Mouse (Mus musculus): ENCODE measurements around the gene Lrp4. TPM values are rescaled to one million over a fixed set of nuclear protein-coding genes. Genes with fewer than 3 reads are reported as not detected.

Gene Lrp4
- polyA plus RNA-seq, 1 experiment from 2014 or later, result 8.5 TPM

DNA sequence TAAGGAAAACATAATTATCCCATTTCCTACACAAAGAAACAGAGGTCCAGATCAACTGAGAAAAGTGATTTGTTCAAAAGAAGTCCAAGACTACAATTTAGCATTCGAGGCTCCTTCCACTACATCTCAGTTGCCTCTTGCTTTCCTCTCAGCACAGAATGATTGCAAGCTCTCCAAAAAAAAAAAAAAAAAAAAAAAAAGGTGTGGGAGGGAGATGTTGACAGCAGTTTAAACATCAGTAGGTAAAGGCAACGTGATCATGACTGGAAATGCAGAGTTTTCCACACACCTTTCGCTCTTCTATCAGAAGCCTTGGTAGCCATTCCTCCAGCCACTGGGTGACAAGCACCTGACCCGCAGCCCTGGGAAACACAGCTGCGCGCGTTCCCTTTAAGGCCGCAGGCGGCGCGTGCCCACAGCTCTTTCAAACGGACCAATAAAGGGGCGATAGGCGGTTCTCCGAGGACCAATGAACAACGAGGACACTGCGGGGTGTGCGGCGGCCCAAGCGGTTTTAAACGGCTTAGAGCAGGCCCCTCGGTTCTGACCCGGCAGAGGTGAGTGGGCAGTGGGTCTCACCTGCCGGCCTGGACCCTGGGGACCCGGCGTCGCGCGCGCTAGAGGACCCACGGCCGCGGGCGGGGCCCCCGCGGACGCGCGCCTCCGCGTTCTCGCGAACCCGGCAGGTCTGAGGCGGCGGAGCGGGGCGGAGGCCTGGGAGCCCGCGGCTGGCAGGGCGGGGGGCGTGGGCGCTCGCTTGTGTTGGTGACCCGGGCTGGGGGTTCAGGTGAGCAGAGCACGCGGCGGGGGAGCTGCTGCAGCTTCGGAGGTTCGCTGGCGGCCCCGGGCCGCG lies 69.2 kb downstream of the Lrp4 start, which contains the start of gene Ckap5:
Ckap5 (plus strand) TSS at position 469 of the 853 bp plus-strand sequence.
- DNase-seq (ENCODE audit: low spot score), result peak; percentile 96
- WGBS, result under 1% methylated on average over 62 of the region's 64 CpGs
- H3K9me3 ChIP-seq (ENCODE audit: control insufficient read depth, low read length), result no peaks in the 10 kb centered on the region
- H3K4me3 ChIP-seq (ENCODE audit: low read depth, low read length), result peak within 1 kb of the TSS; percentile 91
- peak within 1 kb of the TSS; percentile 98 for H3K9ac ChIP-seq (ENCODE audit: low read length)
- peak within 1 kb of the TSS; percentile 86 for H3K27ac ChIP-seq (ENCODE audit: low read depth)
- peak within 1 kb of the TSS; percentile 76 for H3K4me2 ChIP-seq (ENCODE audit: low read length)
- H3K36me3 ChIP-seq (ENCODE audit: control insufficient read depth, insufficient read depth, low read length), result 0 out of 2 replicates have a peak, but pooled peaks cover 4% of the 10 kb centered on the region
- H3K27me3 ChIP-seq (replicated peaks; ENCODE audit: control insufficient read depth, insufficient read depth, low read length), result no peaks in the 10 kb centered on the region
- peak; percentile 97 for ATAC-seq (replicated peaks; ENCODE audit: low FRiP score, low TSS enrichment, low read depth)
- peaks cover 3% of the 10 kb centered on the region; the same call in 1 of the 2 replicates for H3K4me1 ChIP-seq (replicated peaks; ENCODE audit: control insufficient read depth, insufficient read depth, low read length)

DNA sequence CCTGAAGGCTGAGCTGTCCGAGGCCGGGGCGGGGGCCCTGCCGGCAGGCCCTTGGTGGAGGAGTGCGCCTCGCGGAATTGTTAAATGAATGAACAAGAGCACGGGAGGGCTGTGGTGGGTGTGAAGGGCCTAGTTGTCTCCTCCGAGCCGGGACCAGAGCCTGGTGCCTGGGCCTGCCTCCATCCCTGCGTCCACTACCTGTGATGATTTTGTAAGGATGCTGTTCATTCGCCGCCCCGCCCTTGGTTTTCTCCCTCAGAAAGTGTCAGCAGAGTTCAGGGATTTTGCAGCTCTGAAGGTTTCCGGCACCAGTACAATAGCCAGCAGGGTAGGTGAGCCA lies 69.8 kb downstream of the Lrp4 start:
- Histone ChIP-seq H3K4me2 (ENCODE audit: low read length) (peak overlapping the region; percentile 76), H3K9ac (ENCODE audit: low read length) (peak overlapping the region; percentile 98), H3K27me3 (replicated peaks; ENCODE audit: control insufficient read depth, insufficient read depth, low read length) (no peaks in the 10 kb centered on the region), H3K36me3 (ENCODE audit: control insufficient read depth, insufficient read depth, low read length) (0 out of 2 replicates have a peak, but pooled peaks cover 4% of the 10 kb centered on the region), H3K4me3 (ENCODE audit: low read depth, low read length) (peak overlapping the region; percentile 91), H3K9me3 (ENCODE audit: control insufficient read depth, low read length) (no peaks in the 10 kb centered on the region), H3K4me1 (replicated peaks; ENCODE audit: control insufficient read depth, insufficient read depth, low read length) (peaks cover 3% of the 10 kb centered on the region; the same call in 1 of the 2 replicates), H3K27ac (ENCODE audit: low read depth) (peak overlapping the region; percentile 86)
- no peak; the same call in 1 of the 2 replicates for ATAC-seq (replicated peaks; ENCODE audit: low FRiP score, low TSS enrichment, low read depth)
- 0% methylated on average over 15 of the region's 15 CpGs for WGBS
- no peak for DNase-seq (ENCODE audit: low spot score)

GRCm38 (mm10) chr2:91537588-91538205 lies 80.4 kb downstream of the Lrp4 start:
- no peak overlapping the region for H3K9ac ChIP-seq (ENCODE audit: low read length)
- peak overlapping the region; percentile 44 for H3K4me2 ChIP-seq (ENCODE audit: low read length)
- H3K4me3 ChIP-seq (ENCODE audit: low read depth, low read length), result peak overlapping the region; percentile 29
- no peaks in the 10 kb centered on the region for H3K9me3 ChIP-seq (ENCODE audit: control insufficient read depth, low read length)
- 0 out of 2 replicates have a peak, but pooled peaks cover 3% of the 10 kb centered on the region for H3K36me3 ChIP-seq (ENCODE audit: control insufficient read depth, insufficient read depth, low read length)
- WGBS, result 5% methylated on average over 17 of the region's 17 CpGs
- no peak overlapping the region for H3K27ac ChIP-seq (ENCODE audit: low read depth)
- DNase-seq (ENCODE audit: low spot score) (peak; percentile 81), ATAC-seq (replicated peaks; ENCODE audit: low FRiP score, low TSS enrichment, low read depth) (peak; percentile 92)
- no peaks in the 10 kb centered on the region for H3K27me3 ChIP-seq (replicated peaks; ENCODE audit: control insufficient read depth, insufficient read depth, low read length)
- 0 out of 2 replicates have a peak, but pooled peaks cover 4% of the 10 kb centered on the region for H3K4me1 ChIP-seq (replicated peaks; ENCODE audit: control insufficient read depth, insufficient read depth, low read length)

Other genes with a start within 250 kb of the Lrp4 start
- 16.3 and 22.2 TPM in 2 replicates for gene Ddb2, start 220.5 kb upstream of the Lrp4 start, polyA plus RNA-seq (2014; fragmentation: Nextera tagmentation; extraction: Ambion mirVana)
- 25.1 and 25.5 TPM in 2 replicates for gene Pacsin3, start 201.6 kb upstream of the Lrp4 start, polyA plus RNA-seq (2014; fragmentation: Nextera tagmentation; extraction: Ambion mirVana)
- 72.4 and 73.8 TPM in 2 replicates for gene Arfgap2, start 192.5 kb upstream of the Lrp4 start, polyA plus RNA-seq (2014; fragmentation: Nextera tagmentation; extraction: Ambion mirVana)
- 53.1 and 64.5 TPM in 2 replicates for gene 1110051M20Rik, start 12.8 kb upstream of the Lrp4 start, polyA plus RNA-seq (2014; fragmentation: Nextera tagmentation; extraction: Ambion mirVana)
- 77.0 and 77.6 TPM in 2 replicates for gene Ckap5, start 69.3 kb downstream of the Lrp4 start, polyA plus RNA-seq (2014; fragmentation: Nextera tagmentation; extraction: Ambion mirVana)
- gene F2, start 178.9 kb downstream of the Lrp4 start, polyA plus RNA-seq (2014; fragmentation: Nextera tagmentation; extraction: Ambion mirVana), result 0.18 TPM in 1 of 2 replicates, not detected in the other
- 5.5 and 6.6 TPM in 2 replicates for gene Zfp408, start 192.3 kb downstream of the Lrp4 start, polyA plus RNA-seq (2014; fragmentation: Nextera tagmentation; extraction: Ambion mirVana)
- 149 and 150 TPM in 2 replicates for gene Arhgap1, start 192.3 kb downstream of the Lrp4 start, polyA plus RNA-seq (2014; fragmentation: Nextera tagmentation; extraction: Ambion mirVana)

Data from intestine, embryonic 14.5 days (tissue).